In genomic region chr3:55963032-55963431, GRCm38 (mm10) we compare ENCODE assay signal across 20 mouse cellular contexts.
DNase-seq lines count a peak whose midpoint lies in the region; ATAC-seq and TF ChIP-seq lines count a peak whose summit lies in the region.
"Had no signal": no experiment of that assay in that cellular context is flagged by ENCODE, and none has a peak within 500 bp of the region (broad histone marks: within the 10 kb centered on the region; RNA-seq: fewer than 3 reads in every experiment).

No protein-coding gene starts in this region.

- ATAC-seq in midbrain, embryonic 11.5 days (ENCODE audit: low FRiP score) = peak; percentile 88
- ATAC-seq: CD4-positive, CD25-positive, alpha-beta regulatory T cell, adult 4 months had no signal

- H3K9ac ChIP-seq in midbrain, embryonic 11.5 days (ENCODE audit: low read length) = no peak overlapping the region
- H3K9ac ChIP-seq: embryonic facial prominence, embryonic 13.5 days; heart, embryonic 15.5 days; limb, embryonic 12.5 days; liver, embryonic 15.5 days; neural tube, embryonic 13.5 days had no signal

- peak overlapping the region; percentile 43; the same call in 1 of the 2 replicates for H3K27ac ChIP-seq in hindbrain, embryonic 10.5 days
- no peak overlapping the region for H3K27ac ChIP-seq in midbrain, embryonic 11.5 days (ENCODE audit: low read depth, low read length)
- H3K27ac ChIP-seq: embryonic facial prominence, embryonic 13.5 days; heart, embryonic 15.5 days; limb, embryonic 12.5 days; liver, embryonic 15.5 days; neural tube, embryonic 13.5 days had no signal

- no peak overlapping the region; the same call in 1 of the 2 replicates for H3K4me2 ChIP-seq in midbrain, embryonic 11.5 days
- H3K4me2 ChIP-seq: embryonic facial prominence, embryonic 13.5 days; heart, embryonic 15.5 days; limb, embryonic 12.5 days; liver, embryonic 15.5 days; neural tube, embryonic 13.5 days had no signal

- no peaks in the 10 kb centered on the region for H3K27me3 ChIP-seq in hindbrain, embryonic 10.5 days (ENCODE audit: insufficient read depth, poor library complexity, severe bottlenecking)
- no peaks in the 10 kb centered on the region for H3K27me3 ChIP-seq in midbrain, embryonic 11.5 days (ENCODE audit: control insufficient read depth, insufficient read depth, low read length)
- H3K27me3 ChIP-seq: embryonic facial prominence, embryonic 13.5 days; heart, embryonic 15.5 days; limb, embryonic 12.5 days; liver, embryonic 15.5 days; neural tube, embryonic 13.5 days had no signal

- H3K9me3 ChIP-seq in hindbrain, embryonic 10.5 days = no peaks in the 10 kb centered on the region
- no peaks in the 10 kb centered on the region for H3K9me3 ChIP-seq in midbrain, embryonic 11.5 days (ENCODE audit: control insufficient read depth, low read length)
- H3K9me3 ChIP-seq: embryonic facial prominence, embryonic 13.5 days; heart, embryonic 15.5 days; limb, embryonic 12.5 days; liver, embryonic 15.5 days; neural tube, embryonic 13.5 days had no signal

- WGBS in hindbrain, embryonic 10.5 days = 82% methylated on average over 8 of the region's 8 CpGs
- WGBS in midbrain, embryonic 11.5 days = 49% methylated on average over 8 of the region's 8 CpGs

- intact Hi-C loops in gastrocnemius, postnatal 36 days (cut with DNase I) = no loop called here

- TF ChIP-seq POLR2A in brain, embryonic 14.5 days (IDR thresholded peaks at IDR 0.05; ENCODE audit: borderline replicate concordance, extremely low read depth, insufficient read depth, insufficient read length, poor library complexity, severe bottlenecking) = no peak

- H3K4me1 ChIP-seq in hindbrain, embryonic 10.5 days (replicated peaks) = peaks cover 10% of the 10 kb centered on the region
- peaks cover 3% of the 10 kb centered on the region; the same call in 1 of the 2 replicates for H3K4me1 ChIP-seq in midbrain, embryonic 11.5 days (ENCODE audit: control insufficient read depth, insufficient read depth, low read length)
- H3K4me1 ChIP-seq: embryonic facial prominence, embryonic 13.5 days; heart, embryonic 15.5 days; limb, embryonic 12.5 days; liver, embryonic 15.5 days had no signal

- H3K36me3 ChIP-seq in hindbrain, embryonic 10.5 days = peaks cover 5% of the 10 kb centered on the region
- H3K36me3 ChIP-seq in midbrain, embryonic 11.5 days (ENCODE audit: control insufficient read depth, insufficient read depth, low read length) = no peaks in the 10 kb centered on the region
- H3K36me3 ChIP-seq: liver, embryonic 15.5 days had no signal

- no peak overlapping the region for H3K4me3 ChIP-seq in hindbrain, embryonic 10.5 days
- no peak overlapping the region for H3K4me3 ChIP-seq in midbrain, embryonic 11.5 days (ENCODE audit: low read depth, low read length)
- H3K4me3 ChIP-seq: embryonic facial prominence, embryonic 13.5 days; heart, embryonic 15.5 days; limb, embryonic 12.5 days; liver, embryonic 15.5 days; neural tube, embryonic 13.5 days had no signal

- DNase-seq in brain, embryonic 14.5 days (ENCODE audit: low read depth) = peak; percentile 40
- DNase-seq in cerebellum, adult 18-20 months = peak; percentile 37 to 42
- DNase-seq in hindbrain, embryonic 10.5 days (ENCODE audit: low spot score) = no peak
- DNase-seq in midbrain, embryonic 11.5 days (ENCODE audit: low spot score, missing footprints) = no peak
- no peak for DNase-seq in gastrocnemius, postnatal 25 days
- no peak for DNase-seq in B cell, adult 2 months
- DNase-seq in gastrocnemius, postnatal 36 days = no peak
- DNase-seq: adrenal gland, postnatal 14 days; heart, adult 18-20 months; kidney, adult 8-10 months; kidney, postnatal 4 days; lung, postnatal 36 days; right cerebral cortex, postnatal 4 days; thymus, adult 18-20 months had no signal

- no peak for TF ChIP-seq CTCF in brain, embryonic 14.5 days (IDR thresholded peaks at IDR 0.05; ENCODE audit: borderline replicate concordance, extremely low read depth, insufficient read depth, insufficient read length)

Comparison
In these comparisons a context has a peak if more than half of its experiments do, and no peak if none do; other contexts are left out.
1. DNase-seq: peak in brain, embryonic 14.5 days (single experiment) and cerebellum, adult 18-20 months (2 of 2); none in hindbrain, embryonic 10.5 days (single experiment), midbrain, embryonic 11.5 days (single experiment), gastrocnemius, postnatal 25 days (single experiment), B cell, adult 2 months (0 of 2) and gastrocnemius, postnatal 36 days (0 of 2).